Mouse (Mus musculus) hindbrain, embryonic 10.5 days (tissue): Measurements from ENCODE around the gene Fam122b. TPM values are rescaled to one million over a fixed set of nuclear protein-coding genes. Genes with fewer than 3 reads are reported as not detected.
A peak's percentile ranks its signal among the peaks of the same experiment; 100 is the strongest.
"Not testable (repeated sequence)": the region's sequence is repeated elsewhere in the genome, so short reads cannot be mapped to it uniquely, and the experiment has no call there.

Experiments used
- DNase-seq: peaks from one replicate; pipeline ENCODE4 v3.0.0-alpha.2; 2017; ENCODE audit warnings: low spot score
- H3K27ac ChIP-seq: fragments of 300-500 bp; sonication (generic); 2 replicates; pipeline ENCODE4 v1.5.1; 2016; ENCODE audit warnings: mild to moderate bottlenecking, moderate library complexity
- H3K27me3 ChIP-seq: fragments of 300-500 bp; sonication (generic); 2 replicates; pipeline ENCODE4 v1.6.1; 2016; ENCODE audit warnings: mild to moderate bottlenecking; ENCODE audit not compliant: poor library complexity, insufficient read depth, severe bottlenecking
- H3K36me3 ChIP-seq: fragments of 300-500 bp; sonication (generic); 2 replicates; pipeline ENCODE4 v1.6.1; 2016; ENCODE audit warnings: mild to moderate bottlenecking, moderate library complexity
- H3K4me1 ChIP-seq: fragments of 300-500 bp; sonication (generic); replicated peaks from 2 replicates; pipeline ENCODE4 v1.6.1; 2016; ENCODE audit warnings: mild to moderate bottlenecking
- H3K4me3 ChIP-seq: fragments of 300-500 bp; sonication (generic); 2 replicates; pipeline ENCODE4 v1.5.1; 2016; ENCODE audit warnings: mild to moderate bottlenecking, moderate library complexity
- H3K9me3 ChIP-seq: fragments of 300-500 bp; sonication (generic); 2 replicates; pipeline ENCODE4 v1.6.1; 2016; ENCODE audit warnings: mild to moderate bottlenecking, moderate library complexity
- WGBS: fragments of 180-500 bp; shearing (Covaris S2); methylation state at CpG from one replicate; pipeline ENCODE4 v1.1.7; 2016; 5-methylcytosine and 5-hydroxymethylcytosine counted together
- polyA plus RNA-seq: library from polyadenylated mRNA; unstranded; fragments of >200 nt; fragmentation: Nextera tagmentation; extraction: Ambion mirVana; gene quantifications from 2 replicates; pipeline ENCODE4 v1.2.1, GENCODE M21; 2016

Fam122b gene
- 4.4 and 6.2 TPM in 2 replicates for polyA plus RNA-seq

GRCm38 (mm10) chrX:53269289-53270062 lies at the start of gene Fam122b:
Gene Fam122b (minus strand): TSS chrX:53269805.
- WGBS, result 17% methylated on average over 40 of the region's 40 CpGs
- peak within 1 kb of the TSS; percentile 62 for H3K4me3 ChIP-seq
- no peaks in the 10 kb centered on the region for H3K9me3 ChIP-seq
- H3K27ac ChIP-seq, result peak within 1 kb of the TSS; percentile 89
- no peaks in the 10 kb centered on the region for H3K36me3 ChIP-seq
- no peaks in the 10 kb centered on the region for H3K27me3 ChIP-seq
- peak; percentile 88 for DNase-seq
- peaks cover 16% of the 10 kb centered on the region for H3K4me1 ChIP-seq

- H3K27me3 ChIP-seq, result peaks cover 3% of the 10 kb centered on the region; the same call in 1 of the 2 replicates
- no peak overlapping the region for H3K4me3 ChIP-seq
- no peak for DNase-seq
- 89% methylated on average over 5 of the region's 5 CpGs for WGBS
- H3K27ac ChIP-seq, result no peak overlapping the region
- no peaks in the 10 kb centered on the region for H3K4me1 ChIP-seq
- no peaks in the 10 kb centered on the region for H3K9me3 ChIP-seq
- no peaks in the 10 kb centered on the region for H3K36me3 ChIP-seq
Observed at GRCm38 (mm10) chrX:53287924-53288323, 18.3 kb upstream of the Fam122b start.

GRCm38 (mm10) chrX:53273124-53273523 lies 3.5 kb upstream of the Fam122b start, which contains the start of gene Fam122c:
Gene Fam122c (plus strand): TSS chrX:53273424.
- Histone ChIP-seq H3K27ac (no peak within 1 kb of the TSS), H3K9me3 (no peaks in the 10 kb centered on the region), H3K4me3 (no peak within 1 kb of the TSS), H3K4me1 (peaks cover 8% of the 10 kb centered on the region), H3K36me3 (no peaks in the 10 kb centered on the region), H3K27me3 (no peaks in the 10 kb centered on the region)
- WGBS, result 52% methylated on average over 1 of the region's 1 CpGs
- DNase-seq, result no peak

- WGBS, result 87% methylated on average over 3 of the region's 3 CpGs
- not testable (repeated sequence) for H3K27ac ChIP-seq, H3K27me3 ChIP-seq, H3K4me3 ChIP-seq, H3K36me3 ChIP-seq, H3K9me3 ChIP-seq, DNase-seq
- H3K4me1 ChIP-seq, result peaks cover 16% of the 10 kb centered on the region
Observed at GRCm38 (mm10) chrX:53271628-53272027, 2.0 kb upstream of the Fam122b start.

- H3K4me1 ChIP-seq, result peaks cover 16% of the 10 kb centered on the region
- no peaks in the 10 kb centered on the region for H3K9me3 ChIP-seq
- H3K4me3 ChIP-seq, result peak overlapping the region; percentile 62
- no peaks in the 10 kb centered on the region for H3K27me3 ChIP-seq
- no peak for DNase-seq
- H3K27ac ChIP-seq, result peak overlapping the region; percentile 89
- 14% methylated on average over 10 of the region's 10 CpGs for WGBS
- no peaks in the 10 kb centered on the region for H3K36me3 ChIP-seq
Observed at GRCm38 (mm10) chrX:53270063-53270432, 443 bp upstream of the Fam122b start.

- 22% methylated on average over 10 of the region's 10 CpGs for WGBS
- peak overlapping the region; percentile 62 for H3K4me3 ChIP-seq
- H3K27ac ChIP-seq, result peak overlapping the region; percentile 89
- H3K27me3 ChIP-seq, result no peaks in the 10 kb centered on the region
- peaks cover 16% of the 10 kb centered on the region for H3K4me1 ChIP-seq
- H3K36me3 ChIP-seq, result no peaks in the 10 kb centered on the region
- H3K9me3 ChIP-seq, result no peaks in the 10 kb centered on the region
- DNase-seq, result peak; percentile 78
Observed at GRCm38 (mm10) chrX:53268856-53269255, 749 bp downstream of the Fam122b start.

- Histone ChIP-seq H3K27ac (no peak overlapping the region), H3K4me1 (peaks cover 16% of the 10 kb centered on the region), H3K36me3 (no peaks in the 10 kb centered on the region), H3K9me3 (no peaks in the 10 kb centered on the region), H3K27me3 (no peaks in the 10 kb centered on the region), H3K4me3 (no peak overlapping the region)
- DNase-seq, result no peak
- 81% methylated on average over 9 of the region's 9 CpGs for WGBS
Observed at GRCm38 (mm10) chrX:53266186-53266585, 3.4 kb downstream of the Fam122b start.

- H3K27me3 ChIP-seq, result no peaks in the 10 kb centered on the region
- no peaks in the 10 kb centered on the region for H3K9me3 ChIP-seq
- H3K4me1 ChIP-seq, result no peaks in the 10 kb centered on the region
- 0 out of 2 replicates have a peak, but pooled peaks cover 2% of the 10 kb centered on the region for H3K36me3 ChIP-seq
- H3K4me3 ChIP-seq, result no peak overlapping the region
- no peak overlapping the region for H3K27ac ChIP-seq
- no peak for DNase-seq
Observed at GRCm38 (mm10) chrX:53255195-53255594, 14.4 kb downstream of the Fam122b start.

- H3K4me1 ChIP-seq, result no peaks in the 10 kb centered on the region; the same call in 1 of the 2 replicates
- no peaks in the 10 kb centered on the region for H3K36me3 ChIP-seq
- DNase-seq, result no peak
- no peaks in the 10 kb centered on the region for H3K9me3 ChIP-seq
- H3K4me3 ChIP-seq, result no peak within 1 kb of the TSS
- H3K27me3 ChIP-seq, result no peaks in the 10 kb centered on the region
- no peak within 1 kb of the TSS for H3K27ac ChIP-seq
- WGBS, result 73% methylated on average over 4 of the region's 4 CpGs
Observed at GRCm38 (mm10) chrX:53240011-53240410, 29.6 kb downstream of the Fam122b start, which contains the start of gene Plac1. Gene Plac1 (minus strand): TSS chrX:53240111.

GRCm38 (mm10) chrX:53237971-53238370 lies 31.6 kb downstream of the Fam122b start:
- H3K27me3 ChIP-seq, result no peaks in the 10 kb centered on the region
- 14% methylated on average over 2 of the region's 2 CpGs for whole genome bisulfite sequencing
- no peak overlapping the region for H3K27ac ChIP-seq
- H3K9me3 ChIP-seq, result no peaks in the 10 kb centered on the region
- no peak for DNase-seq
- H3K4me3 ChIP-seq, result no peak overlapping the region
- no peaks in the 10 kb centered on the region; the same call in 1 of the 2 replicates for H3K4me1 ChIP-seq
- H3K36me3 ChIP-seq, result no peaks in the 10 kb centered on the region

- DNase-seq, result no peak
- Histone ChIP-seq H3K36me3 (no peaks in the 10 kb centered on the region), H3K27ac (no peak overlapping the region), H3K4me1 (no peaks in the 10 kb centered on the region; the same call in 1 of the 2 replicates), H3K9me3 (no peaks in the 10 kb centered on the region), H3K4me3 (no peak overlapping the region), H3K27me3 (no peaks in the 10 kb centered on the region)
- WGBS, result 48% methylated on average over 7 of the region's 7 CpGs
Observed at GRCm38 (mm10) chrX:53236404-53236803, 33.2 kb downstream of the Fam122b start.

GRCm38 (mm10) chrX:53233689-53234088 lies 35.9 kb downstream of the Fam122b start:
- Histone ChIP-seq H3K4me1 (no peaks in the 10 kb centered on the region; the same call in 1 of the 2 replicates), H3K36me3 (no peaks in the 10 kb centered on the region), H3K27ac (no peak overlapping the region), H3K4me3 (no peak overlapping the region), H3K27me3 (no peaks in the 10 kb centered on the region), H3K9me3 (no peaks in the 10 kb centered on the region)
- DNase-seq, result no peak
- 40% methylated on average over 4 of the region's 4 CpGs for WGBS

GRCm38 (mm10) chrX:53231965-53232364 lies 37.6 kb downstream of the Fam122b start:
- H3K4me3 ChIP-seq, result peak overlapping the region; percentile 29
- 31% methylated on average over 13 of the region's 13 CpGs for WGBS
- H3K27ac ChIP-seq, result peak overlapping the region; percentile 45; the same call in 1 of the 2 replicates
- H3K36me3 ChIP-seq, result no peaks in the 10 kb centered on the region
- H3K9me3 ChIP-seq, result no peaks in the 10 kb centered on the region
- no peaks in the 10 kb centered on the region for H3K27me3 ChIP-seq
- peak; percentile 8 for DNase-seq
- no peaks in the 10 kb centered on the region; the same call in 1 of the 2 replicates for H3K4me1 ChIP-seq
